Mouse (Mus musculus) forebrain, embryonic 14.5 days (tissue): ENCODE measurements around the gene Mipep. TPM values are rescaled to one million over a fixed set of nuclear protein-coding genes. Genes with fewer than 3 reads are reported as not detected.
A peak's percentile ranks its signal among the peaks of the same experiment; 100 is the strongest.

Experiments used
- ATAC-seq: fragments of 200-750 bp; cut with Nextera tagmentation; 2 replicates; pipeline ENCODE4 v1.8.0; 2017; ENCODE audit warnings: mild to moderate bottlenecking, moderate library complexity
- DNase-seq: peaks from one replicate; pipeline ENCODE4 v3.0.0-alpha.2; 2015; ENCODE audit warnings: low spot score
- H3K27ac ChIP-seq: fragments of 300-500 bp; sonication (generic); 2 replicates; pipeline ENCODE4 v1.5.1; 2014; ENCODE audit warnings: low read depth, mild to moderate bottlenecking, control low read depth, low read length, moderate library complexity
- H3K27me3 ChIP-seq: fragments of 300-500 bp; sonication (generic); replicated peaks from 2 replicates; pipeline ENCODE4 v1.6.1; 2014; ENCODE audit warnings: low read length, control low read depth, mixed read lengths; ENCODE audit not compliant: control insufficient read depth, insufficient read depth
- H3K36me3 ChIP-seq: fragments of 300-500 bp; sonication (generic); 2 replicates; pipeline ENCODE4 v1.6.1; 2014; ENCODE audit warnings: low read length, control low read depth; ENCODE audit not compliant: control insufficient read depth, insufficient read depth
- H3K4me1 ChIP-seq: fragments of 300-500 bp; sonication (generic); 2 replicates; pipeline ENCODE4 v1.6.1; 2014; ENCODE audit warnings: antibody characterized with exemption, low read length, control low read depth; ENCODE audit not compliant: control insufficient read depth, insufficient read depth
- H3K4me2 ChIP-seq: fragments of 300-500 bp; sonication (generic); 2 replicates; pipeline ENCODE4 v1.6.1; 2014; ENCODE audit warnings: mild to moderate bottlenecking, control low read depth, low read length
- H3K4me3 ChIP-seq: fragments of 300-500 bp; sonication (generic); 2 replicates; pipeline ENCODE4 v1.5.1; 2014; ENCODE audit warnings: low read depth, low read length, control low read depth
- H3K9ac ChIP-seq: fragments of 300-500 bp; sonication (generic); 2 replicates; pipeline ENCODE4 v1.6.1; 2014; ENCODE audit warnings: mild to moderate bottlenecking, low read length, control low read depth, moderate library complexity
- H3K9me3 ChIP-seq: fragments of 300-500 bp; sonication (generic); replicated peaks from 2 replicates; pipeline ENCODE4 v1.6.1; 2016; ENCODE audit warnings: low read length, control low read depth, mixed read lengths; ENCODE audit not compliant: control insufficient read depth
- WGBS: fragments of 180-500 bp; shearing (Covaris S2); extraction: QIAGEN DNeasy Blood & Tissue Kit; methylation state at CpG from one replicate; pipeline ENCODE4 v1.1.7; 2014; 5-methylcytosine and 5-hydroxymethylcytosine counted together
- polyA plus RNA-seq: library from polyadenylated mRNA; unstranded; fragments of >200 nt; fragmentation: Nextera tagmentation; extraction: Ambion mirVana; gene quantifications from 2 replicates; pipeline ENCODE4 v1.2.1, GENCODE M21; 2014

The Mipep gene
- polyA plus RNA-seq, 1 experiment from 2014 or later: 22.9 TPM

GRCm38 (mm10) chr14:60885361-60885950 lies 101.1 kb downstream of the Mipep start:
- ATAC-seq (no peak), DNase-seq (no peak)
- 87% methylated on average over 6 of the region's 6 CpGs for WGBS
- Histone ChIP-seq H3K36me3 (no peaks in the 10 kb centered on the region), H3K27ac (no peak overlapping the region), H3K9me3 (no peaks in the 10 kb centered on the region), H3K27me3 (no peaks in the 10 kb centered on the region), H3K9ac (no peak overlapping the region), H3K4me3 (no peak overlapping the region), H3K4me2 (no peak overlapping the region), H3K4me1 (no peaks in the 10 kb centered on the region)

DNA sequence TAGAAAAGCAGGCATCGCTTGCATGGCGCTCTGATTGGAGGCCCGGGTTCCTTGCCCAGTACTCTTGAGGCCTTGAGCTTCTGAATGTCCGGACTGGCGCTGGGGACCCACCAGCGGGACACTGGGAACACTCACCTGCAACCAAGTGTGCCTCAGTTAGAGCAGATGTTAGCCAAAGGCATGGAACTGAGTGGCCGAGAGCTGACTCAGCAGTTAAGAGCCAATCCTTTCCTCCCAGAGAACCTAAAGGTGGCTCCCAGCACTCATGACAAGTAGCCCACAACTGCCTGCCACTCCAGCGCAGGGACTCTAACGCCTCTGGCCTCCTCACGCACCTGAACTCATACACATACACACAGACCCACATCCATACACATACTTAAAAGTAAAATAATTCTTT lies 109.5 kb downstream of the Mipep start:
- no peak for ATAC-seq
- WGBS: 92% methylated on average over 10 of the region's 10 CpGs
- no peak overlapping the region for H3K4me2 ChIP-seq

DNA sequence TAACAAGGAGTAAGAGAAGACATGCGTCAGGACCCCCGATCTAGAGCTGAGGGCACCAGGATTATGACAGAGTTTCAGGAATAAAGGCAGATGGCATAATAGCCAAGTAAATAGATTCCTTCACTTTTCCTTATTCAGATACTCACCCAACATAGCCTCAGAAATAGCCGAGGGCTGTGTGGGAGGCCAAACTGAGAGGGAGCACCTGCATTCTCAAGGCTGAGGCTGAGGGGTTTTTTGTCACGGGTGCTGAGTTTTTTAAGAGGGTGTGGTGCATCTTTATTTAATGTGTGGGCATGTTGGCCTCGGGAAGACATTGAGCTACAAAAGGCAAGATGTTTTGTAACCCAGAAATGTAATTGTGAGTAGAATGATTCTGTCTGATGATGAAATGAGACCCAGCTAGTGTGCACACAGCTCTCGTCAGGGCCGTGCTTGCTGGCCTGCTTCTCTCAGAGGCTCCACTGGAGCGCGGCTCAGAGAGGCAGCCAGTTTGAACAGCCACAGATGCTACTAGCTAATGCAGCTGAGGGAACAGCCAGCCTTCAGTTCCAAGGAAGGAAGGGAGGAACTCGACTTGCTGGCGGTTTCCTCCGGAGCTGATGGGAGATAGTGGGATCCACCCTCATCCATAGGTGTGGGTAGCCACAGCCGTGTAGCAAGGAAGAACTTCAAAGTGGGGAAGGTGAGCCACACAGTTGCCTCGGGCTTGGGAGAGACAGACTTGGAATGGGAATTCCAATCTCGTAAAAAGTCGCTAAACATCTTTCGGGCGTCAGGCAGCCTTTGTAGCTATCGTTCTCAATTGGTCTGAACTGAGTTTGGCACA lies 111.0 kb downstream of the Mipep start:
- Histone ChIP-seq H3K27ac (no peak overlapping the region), H3K9ac (no peak overlapping the region), H3K4me1 (no peaks in the 10 kb centered on the region), H3K9me3 (no peaks in the 10 kb centered on the region), H3K4me2 (no peak overlapping the region), H3K27me3 (no peaks in the 10 kb centered on the region), H3K4me3 (no peak overlapping the region), H3K36me3 (no peaks in the 10 kb centered on the region)
- no peak for DNase-seq
- no peak for ATAC-seq
- 80% methylated on average over 19 of the region's 19 CpGs for WGBS

More for the DNA sequence above, 109.5 kb downstream of the Mipep start:
- Histone ChIP-seq H3K9me3 (no peaks in the 10 kb centered on the region), H3K9ac (no peak overlapping the region), H3K36me3 (no peaks in the 10 kb centered on the region), H3K27me3 (no peaks in the 10 kb centered on the region), H3K27ac (no peak overlapping the region), H3K4me1 (no peaks in the 10 kb centered on the region), H3K4me3 (no peak overlapping the region)
- DNase-seq: no peak

DNA sequence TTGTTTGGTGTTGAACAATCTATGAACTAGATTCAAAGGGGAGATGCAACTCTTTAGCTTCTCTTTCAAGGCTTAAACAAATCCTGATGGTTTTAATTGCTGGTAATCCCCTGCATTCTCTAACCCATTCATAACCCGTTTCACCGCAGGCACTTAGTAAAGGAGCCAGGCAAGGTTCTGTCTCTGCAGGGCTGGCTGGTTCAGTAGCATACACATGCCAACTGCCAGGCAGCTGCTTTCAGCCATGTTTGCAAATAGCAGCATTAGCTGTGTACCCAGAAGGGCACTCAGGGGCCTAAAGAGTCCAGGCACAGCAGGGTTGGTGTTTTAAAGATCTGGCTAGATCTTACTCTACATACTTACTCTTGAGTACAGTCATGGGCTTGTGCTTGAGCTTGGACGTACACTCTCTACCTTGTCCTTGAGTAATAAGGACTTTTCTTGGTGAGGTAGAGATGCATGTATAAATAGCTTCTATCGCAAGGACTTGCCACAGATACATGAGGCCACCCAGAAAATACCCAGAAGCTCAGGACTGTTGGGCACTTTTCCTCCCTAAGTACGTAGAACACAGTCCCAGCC lies 113.8 kb downstream of the Mipep start:
- Histone ChIP-seq H3K27me3 (no peaks in the 10 kb centered on the region), H3K36me3 (no peaks in the 10 kb centered on the region), H3K27ac (no peak overlapping the region), H3K4me2 (no peak overlapping the region), H3K9me3 (no peaks in the 10 kb centered on the region), H3K4me3 (no peak overlapping the region), H3K4me1 (no peaks in the 10 kb centered on the region), H3K9ac (no peak overlapping the region)
- peak; percentile 58 for DNase-seq
- whole genome bisulfite sequencing: 48% methylated on average over 5 of the region's 5 CpGs
- ATAC-seq: no peak

GRCm38 (mm10) chr14:60904501-60904900 lies 120.1 kb downstream of the Mipep start:
- H3K27me3 ChIP-seq: no peaks in the 10 kb centered on the region
- 86% methylated on average over 4 of the region's 4 CpGs for WGBS
- no peak overlapping the region for H3K4me2 ChIP-seq
- H3K4me1 ChIP-seq: no peaks in the 10 kb centered on the region
- peaks cover 6% of the 10 kb centered on the region; the same call in 1 of the 2 replicates for H3K36me3 ChIP-seq
- no peak overlapping the region for H3K9ac ChIP-seq
- H3K9me3 ChIP-seq: no peaks in the 10 kb centered on the region
- DNase-seq (no peak), ATAC-seq (no peak)
- no peak overlapping the region for H3K4me3 ChIP-seq
- no peak overlapping the region for H3K27ac ChIP-seq

GRCm38 (mm10) chr14:60906421-60907374 lies 122.3 kb downstream of the Mipep start:
- no peak overlapping the region for H3K4me3 ChIP-seq
- H3K27me3 ChIP-seq: no peaks in the 10 kb centered on the region
- H3K9ac ChIP-seq: no peak overlapping the region
- no peak overlapping the region for H3K4me2 ChIP-seq
- no peak for DNase-seq
- no peak for ATAC-seq
- H3K36me3 ChIP-seq: peaks cover 6% of the 10 kb centered on the region; the same call in 1 of the 2 replicates
- 91% methylated on average over 10 of the region's 10 CpGs for WGBS
- no peaks in the 10 kb centered on the region for H3K9me3 ChIP-seq
- H3K4me1 ChIP-seq: no peaks in the 10 kb centered on the region
- H3K27ac ChIP-seq: no peak overlapping the region

GRCm38 (mm10) chr14:60909351-60909750 lies 125.0 kb downstream of the Mipep start:
- Histone ChIP-seq H3K36me3 (no peaks in the 10 kb centered on the region), H3K27me3 (no peaks in the 10 kb centered on the region), H3K4me2 (no peak overlapping the region), H3K9me3 (no peaks in the 10 kb centered on the region), H3K9ac (no peak overlapping the region), H3K4me1 (no peaks in the 10 kb centered on the region; the same call in 1 of the 2 replicates), H3K27ac (no peak overlapping the region), H3K4me3 (no peak overlapping the region)
- no peak for DNase-seq
- 89% methylated on average over 4 of the region's 4 CpGs for WGBS
- ATAC-seq: no peak

DNA sequence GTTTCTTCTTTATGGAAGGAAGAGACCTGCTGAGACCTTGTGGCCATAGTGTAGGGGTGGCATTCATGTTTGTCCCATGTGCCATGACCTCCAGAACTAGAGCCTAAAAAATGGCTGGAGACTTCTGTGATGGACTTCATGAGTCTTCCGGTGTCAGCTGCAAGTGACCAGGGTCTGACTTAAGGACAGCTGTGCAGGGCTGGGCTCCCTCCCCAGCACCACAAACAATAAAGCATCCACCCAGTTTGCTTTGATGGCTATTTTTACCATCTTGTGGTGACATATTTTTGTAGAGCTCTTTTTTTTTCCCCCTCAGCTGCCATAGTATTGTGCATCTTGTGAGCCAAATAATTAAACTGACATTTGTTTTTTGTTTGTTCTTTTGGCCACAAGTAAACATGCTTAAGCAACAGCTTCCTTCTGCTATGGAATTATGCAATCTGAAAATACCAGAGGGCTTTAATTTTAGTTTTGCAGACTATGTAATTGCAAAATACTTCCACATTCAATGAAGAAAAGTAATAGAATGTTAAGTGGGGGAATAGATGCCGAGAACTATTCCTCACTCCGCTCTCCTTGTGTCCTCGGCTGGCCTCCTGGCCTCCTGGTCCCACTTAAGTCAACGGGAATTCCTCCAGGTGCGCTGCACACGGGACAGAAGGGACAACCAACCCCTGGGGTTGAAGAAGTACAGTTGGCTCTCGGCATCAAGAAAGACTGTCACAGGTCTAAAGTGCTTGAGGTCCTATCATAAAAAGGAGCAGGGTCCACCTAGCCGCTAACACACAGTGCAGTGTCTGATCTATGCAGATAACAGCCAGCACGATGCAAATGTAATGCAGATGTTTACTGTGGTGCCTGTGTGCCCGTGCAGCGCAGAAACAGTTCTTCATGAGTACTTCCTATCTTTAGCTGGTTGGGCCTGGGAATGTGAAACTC lies 126.4 kb downstream of the Mipep start:
- DNase-seq (no peak), ATAC-seq (no peak)
- Histone ChIP-seq H3K4me3 (no peak overlapping the region), H3K4me1 (no peaks in the 10 kb centered on the region; the same call in 1 of the 2 replicates), H3K4me2 (no peak overlapping the region), H3K36me3 (no peaks in the 10 kb centered on the region), H3K27me3 (no peaks in the 10 kb centered on the region), H3K9me3 (no peaks in the 10 kb centered on the region), H3K27ac (no peak overlapping the region), H3K9ac (no peak overlapping the region)
- WGBS: 92% methylated on average over 12 of the region's 12 CpGs
